9 mouse cellular contexts compared by ENCODE assay signal in genomic region chr2:102552095-102552537, GRCm38 (mm10). TPM values are rescaled to one million over a fixed set of nuclear protein-coding genes. Genes with fewer than 3 reads are reported as not detected.
DNase-seq lines count a peak whose midpoint lies in the region; ATAC-seq and TF ChIP-seq lines count a peak whose summit lies in the region.
"Had no signal": no experiment of that assay in that cellular context is flagged by ENCODE, and none has a peak within 500 bp of the region (broad histone marks: within the 10 kb centered on the region; RNA-seq: fewer than 3 reads in every experiment).

No protein-coding gene starts in this region.

- no peak overlapping the region for H3K4me2 ChIP-seq in midbrain, postnatal 0 days (ENCODE audit: low read depth, low read length, poor library complexity, severe bottlenecking)
- no peak overlapping the region for H3K4me2 ChIP-seq in midbrain, embryonic 13.5 days (replicated peaks)
- H3K4me2 ChIP-seq in stomach, postnatal 0 days (replicated peaks; ENCODE audit: low read depth) = peak overlapping the region; percentile 37

- WGBS in midbrain, postnatal 0 days = 64% methylated on average over 5 of the region's 5 CpGs
- 67% methylated on average over 5 of the region's 5 CpGs for WGBS in midbrain, embryonic 13.5 days
- WGBS in stomach, postnatal 0 days = 8% methylated on average over 5 of the region's 5 CpGs

- no peaks in the 10 kb centered on the region for H3K36me3 ChIP-seq in midbrain, postnatal 0 days (ENCODE audit: insufficient read depth, low read length)
- no peaks in the 10 kb centered on the region for H3K36me3 ChIP-seq in midbrain, embryonic 13.5 days
- H3K36me3 ChIP-seq in stomach, postnatal 0 days (ENCODE audit: control insufficient read depth, insufficient read depth, low read length) = no peaks in the 10 kb centered on the region

- no peaks in the 10 kb centered on the region for H3K9me3 ChIP-seq in midbrain, postnatal 0 days (ENCODE audit: low read length)
- H3K9me3 ChIP-seq in midbrain, embryonic 13.5 days = no peaks in the 10 kb centered on the region
- H3K9me3 ChIP-seq in stomach, postnatal 0 days (ENCODE audit: control insufficient read depth, low read length) = no peaks in the 10 kb centered on the region

- no peaks in the 10 kb centered on the region; the same call in 1 of the 2 replicates for H3K4me1 ChIP-seq in midbrain, postnatal 0 days (ENCODE audit: insufficient read depth, low read length)
- peaks cover 15% of the 10 kb centered on the region for H3K4me1 ChIP-seq in midbrain, embryonic 13.5 days (replicated peaks)
- H3K4me1 ChIP-seq in stomach, postnatal 0 days (replicated peaks; ENCODE audit: control insufficient read depth, insufficient read depth) = no peaks in the 10 kb centered on the region; the same call in none of the 2 replicates

- no peak overlapping the region for H3K27ac ChIP-seq in midbrain, postnatal 0 days (ENCODE audit: low read depth, low read length)
- no peak overlapping the region for H3K27ac ChIP-seq in midbrain, embryonic 13.5 days
- peak overlapping the region; percentile 45; the same call in 1 of the 2 replicates for H3K27ac ChIP-seq in stomach, postnatal 0 days (replicated peaks)

- H3K9ac ChIP-seq in midbrain, postnatal 0 days (replicated peaks; ENCODE audit: low read length, poor library complexity, severe bottlenecking) = no peak overlapping the region
- H3K9ac ChIP-seq in midbrain, embryonic 13.5 days (replicated peaks) = no peak overlapping the region
- H3K9ac ChIP-seq in stomach, postnatal 0 days (ENCODE audit: low read length) = no peak overlapping the region

- H3K27me3 ChIP-seq in midbrain, postnatal 0 days (ENCODE audit: insufficient read depth, low read length) = no peaks in the 10 kb centered on the region
- peaks cover 14% of the 10 kb centered on the region for H3K27me3 ChIP-seq in midbrain, embryonic 13.5 days
- H3K27me3 ChIP-seq in stomach, postnatal 0 days (ENCODE audit: control insufficient read depth, insufficient read depth, low read length) = no peaks in the 10 kb centered on the region

- ATAC-seq in frontal cortex, adult (ENCODE audit: low TSS enrichment) = peak; percentile 48
- ATAC-seq in midbrain, postnatal 0 days (ENCODE audit: low FRiP score) = no peak
- ATAC-seq in midbrain, embryonic 13.5 days = no peak
- peak; percentile 48; the same call in 1 of the 2 replicates for ATAC-seq in stomach, postnatal 0 days (ENCODE audit: low FRiP score, low TSS enrichment)

- DNase-seq in frontal cortex, postnatal 25 days (ENCODE audit: low spot score in 2 of 2) = no peak
- DNase-seq in midbrain, postnatal 0 days (ENCODE audit: low spot score) = peak; percentile 5
- DNase-seq in kidney, postnatal 4 days = peak; percentile 37 to 61
- no peak for DNase-seq in stomach, postnatal 0 days (ENCODE audit: low spot score)
- DNase-seq in MN1 (ENCODE audit: low spot score) = no peak
- no peak for DNase-seq in layer of hippocampus, adult 11-12 months (ENCODE audit: low spot score)
- DNase-seq: midbrain, embryonic 14.5 days had no signal

- H3K4me3 ChIP-seq in midbrain, postnatal 0 days (ENCODE audit: low read depth, low read length) = no peak overlapping the region
- H3K4me3 ChIP-seq in midbrain, embryonic 13.5 days (replicated peaks) = no peak overlapping the region
- H3K4me3 ChIP-seq in stomach, postnatal 0 days (ENCODE audit: low read depth, low read length) = no peak overlapping the region

- TF ChIP-seq EP300 in stomach, postnatal 0 days (optimal IDR thresholded peaks at IDR 0.05) = no peak

- no peak for TF ChIP-seq CTCF in midbrain, postnatal 0 days (IDR thresholded peaks at IDR 0.05)
- no peak for TF ChIP-seq CTCF in stomach, postnatal 0 days (IDR thresholded peaks at IDR 0.05; ENCODE audit: low read depth)

RNA-seq across cellular contexts. Expression of gene Pamr1, which starts 2.3 kb away (rescaled TPM):
- 4.8 and 9.6 TPM in 2 replicates for total RNA-seq in midbrain, postnatal 0 days (2014; rRNA removed)
- 10.3 and 11.6 TPM in 2 replicates for polyA plus RNA-seq in midbrain, postnatal 0 days (2015; fragmentation: Nextera tagmentation; extraction: Ambion mirVana)
- polyA plus RNA-seq in midbrain, embryonic 13.5 days (2015; fragmentation: Nextera tagmentation; extraction: Ambion mirVana) = 2.8 and 2.9 TPM in 2 replicates
- 17.2 and 19.8 TPM in 2 replicates for polyA plus RNA-seq in stomach, postnatal 0 days (2015; fragmentation: Nextera tagmentation; extraction: Ambion mirVana)

Comparison
In these comparisons a context has a peak if more than half of its experiments do, and no peak if none do; other contexts are left out.
1. ATAC-seq: peak in frontal cortex, adult (single experiment) and stomach, postnatal 0 days (single experiment); none in midbrain, postnatal 0 days (single experiment) and midbrain, embryonic 13.5 days (single experiment).
2. DNase-seq: peak in midbrain, postnatal 0 days (single experiment) and kidney, postnatal 4 days (2 of 2); none in frontal cortex, postnatal 25 days (0 of 2), stomach, postnatal 0 days (single experiment), MN1 (single experiment) and layer of hippocampus, adult 11-12 months (single experiment).